Mouse (Mus musculus): Measurements from ENCODE around the gene Esm1. TPM values are rescaled to one million over a fixed set of nuclear protein-coding genes. Genes with fewer than 3 reads are reported as not detected.
"Not testable (repeated sequence)": the region's sequence is repeated elsewhere in the genome, so short reads cannot be mapped to it uniquely, and the experiment has no call there.

Esm1 gene
- polyA plus RNA-seq, 1 experiment, result 1.4 TPM

- DNase-seq (ENCODE audit: low read depth), result no peak
- TF ChIP-seq CTCF (IDR thresholded peaks at IDR 0.05; ENCODE audit: borderline replicate concordance, extremely low read depth, insufficient read depth, insufficient read length) (no peak), POLR2A (IDR thresholded peaks at IDR 0.05; ENCODE audit: borderline replicate concordance, extremely low read depth, insufficient read depth, insufficient read length, poor library complexity, severe bottlenecking) (no peak)
These were observed 32.7 kb downstream of the Esm1 start for GRCm38 (mm10) chr13:113242129-113242528.

- TF ChIP-seq CTCF (IDR thresholded peaks at IDR 0.05; ENCODE audit: borderline replicate concordance, extremely low read depth, insufficient read depth, insufficient read length) (no peak), POLR2A (IDR thresholded peaks at IDR 0.05; ENCODE audit: borderline replicate concordance, extremely low read depth, insufficient read depth, insufficient read length, poor library complexity, severe bottlenecking) (no peak)
- DNase-seq (ENCODE audit: low read depth), result no peak
These were observed 35.6 kb downstream of the Esm1 start for GRCm38 (mm10) chr13:113245025-113245424.

- not testable (repeated sequence) for DNase-seq (ENCODE audit: low read depth)
These were observed 43.1 kb downstream of the Esm1 start for GRCm38 (mm10) chr13:113252580-113252979.

- no peak for TF ChIP-seq POLR2A (IDR thresholded peaks at IDR 0.05; ENCODE audit: borderline replicate concordance, extremely low read depth, insufficient read depth, insufficient read length, poor library complexity, severe bottlenecking)
- TF ChIP-seq CTCF (IDR thresholded peaks at IDR 0.05; ENCODE audit: borderline replicate concordance, extremely low read depth, insufficient read depth, insufficient read length), result no peak
- DNase-seq (ENCODE audit: low read depth), result no peak
These were observed 47.3 kb downstream of the Esm1 start for GRCm38 (mm10) chr13:113256766-113257165.

GRCm38 (mm10) chr13:113257190-113257589 is 47.7 kb downstream of the Esm1 start:
- TF ChIP-seq CTCF (IDR thresholded peaks at IDR 0.05; ENCODE audit: borderline replicate concordance, extremely low read depth, insufficient read depth, insufficient read length), result peak; percentile 36; the same call in 1 of the 2 replicates
- no peak for TF ChIP-seq POLR2A (IDR thresholded peaks at IDR 0.05; ENCODE audit: borderline replicate concordance, extremely low read depth, insufficient read depth, insufficient read length, poor library complexity, severe bottlenecking)
- DNase-seq (ENCODE audit: low read depth), result no peak

- no peak for DNase-seq (ENCODE audit: low read depth)
- TF ChIP-seq POLR2A (IDR thresholded peaks at IDR 0.05; ENCODE audit: borderline replicate concordance, extremely low read depth, insufficient read depth, insufficient read length, poor library complexity, severe bottlenecking) (no peak), CTCF (IDR thresholded peaks at IDR 0.05; ENCODE audit: borderline replicate concordance, extremely low read depth, insufficient read depth, insufficient read length) (no peak)
These were observed 49.8 kb downstream of the Esm1 start for GRCm38 (mm10) chr13:113259237-113259636.

- TF ChIP-seq CTCF (IDR thresholded peaks at IDR 0.05; ENCODE audit: borderline replicate concordance, extremely low read depth, insufficient read depth, insufficient read length) (no peak), POLR2A (IDR thresholded peaks at IDR 0.05; ENCODE audit: borderline replicate concordance, extremely low read depth, insufficient read depth, insufficient read length, poor library complexity, severe bottlenecking) (no peak)
- DNase-seq (ENCODE audit: low read depth), result peak; percentile 83
These were observed 53.4 kb downstream of the Esm1 start for GRCm38 (mm10) chr13:113262822-113263221.

- no peak for TF ChIP-seq POLR2A (IDR thresholded peaks at IDR 0.05; ENCODE audit: borderline replicate concordance, extremely low read depth, insufficient read depth, insufficient read length, poor library complexity, severe bottlenecking)
- peak; percentile 64; the same call in 1 of the 2 replicates for TF ChIP-seq CTCF (IDR thresholded peaks at IDR 0.05; ENCODE audit: borderline replicate concordance, extremely low read depth, insufficient read depth, insufficient read length)
- DNase-seq (ENCODE audit: low read depth), result peak; percentile 71
These were observed 55.8 kb downstream of the Esm1 start for GRCm38 (mm10) chr13:113265257-113265656.

- peak; percentile 89 for DNase-seq (ENCODE audit: low read depth)
- TF ChIP-seq POLR2A (IDR thresholded peaks at IDR 0.05; ENCODE audit: borderline replicate concordance, extremely low read depth, insufficient read depth, insufficient read length, poor library complexity, severe bottlenecking), result no peak
- peak; percentile 86 for TF ChIP-seq CTCF (IDR thresholded peaks at IDR 0.05; ENCODE audit: borderline replicate concordance, extremely low read depth, insufficient read depth, insufficient read length)
These were observed 57.1 kb downstream of the Esm1 start for GRCm38 (mm10) chr13:113266495-113266951.

- TF ChIP-seq POLR2A (IDR thresholded peaks at IDR 0.05; ENCODE audit: borderline replicate concordance, extremely low read depth, insufficient read depth, insufficient read length, poor library complexity, severe bottlenecking) (no peak), CTCF (IDR thresholded peaks at IDR 0.05; ENCODE audit: borderline replicate concordance, extremely low read depth, insufficient read depth, insufficient read length) (no peak)
- DNase-seq (ENCODE audit: low read depth), result no peak
These were observed 57.7 kb downstream of the Esm1 start for GRCm38 (mm10) chr13:113267204-113267603.

Other genes starting within 250 kb of the Esm1 start
- 3.0 and 3.8 TPM in 2 replicates for gene Ccno, start 221.9 kb upstream of the Esm1 start, polyA plus RNA-seq (2012; rRNA removed)
- gene Mcidas, start 215.8 kb upstream of the Esm1 start, polyA plus RNA-seq (2012; rRNA removed), result 0.85 and 1.1 TPM in 2 replicates
- gene Cdc20b, start 174.5 kb upstream of the Esm1 start, polyA plus RNA-seq (2012; rRNA removed), result 0.86 and 1.1 TPM in 2 replicates
- gene Gpx8, start 163.2 kb upstream of the Esm1 start, polyA plus RNA-seq (2012; rRNA removed), result 25.5 and 30.1 TPM in 2 replicates
- gene Gzma, start 108.7 kb upstream of the Esm1 start, polyA plus RNA-seq (2012; rRNA removed), result not detected in 2 replicates
- not detected in 2 replicates for gene Gzmk, start 16.2 kb downstream of the Esm1 start, polyA plus RNA-seq (2012; rRNA removed)
- gene BC067074, start 83.5 kb downstream of the Esm1 start, polyA plus RNA-seq (2012; rRNA removed), result 1.5 and 2.7 TPM in 2 replicates